Mouse (Mus musculus): Measurements from ENCODE around the gene Abca13. TPM values are rescaled to one million over a fixed set of nuclear protein-coding genes. Genes with fewer than 3 reads are reported as not detected.

Gene Abca13
- total and polyA plus RNA-seq, 3 experiments = under 0.01 to 0.03 (median 0.03) TPM

DNA sequence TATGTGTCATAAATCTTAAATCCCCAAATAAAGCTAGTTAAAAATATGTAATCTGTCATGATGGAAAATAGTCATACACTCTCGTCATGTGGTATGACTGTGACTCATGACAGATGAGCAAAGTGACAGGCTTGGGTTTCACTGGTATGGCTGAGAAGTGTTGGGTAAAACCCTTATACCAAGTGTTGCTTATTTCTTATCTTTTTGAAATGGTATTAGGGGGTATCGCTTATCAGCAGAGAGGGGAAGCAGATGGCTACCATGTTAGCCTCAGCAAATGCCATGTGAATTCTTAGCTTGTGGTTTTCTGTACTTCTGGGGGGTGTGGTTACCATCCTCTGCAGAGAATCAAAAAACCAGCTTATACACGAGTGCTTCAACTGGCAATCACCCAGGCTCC is 124.8 kb downstream of the Abca13 start:
- in situ Hi-C loops (cut with MboI; ENCODE audit: low pct_ligation_motif_present, low pct_unique_long_range_greater_than_20kb, low sequenced_read_pairs) (loop anchor here (25.0 kb wide), 1 partner anchor 1821 kb away; no protein-coding TSS in a partner anchor), dilution Hi-C loops (cut with MboI; ENCODE audit: extremely low pct_ligation_motif_present, extremely low pct_unique_long_range_greater_than_20kb, low sequenced_read_pairs) (no loop called here)
- H3K9ac ChIP-seq (ENCODE audit: insufficient read depth, low read depth) = no peak overlapping the region
- no peak overlapping the region for H3K4me3 ChIP-seq (replicated peaks in 1 of 3; ENCODE audit: low read depth in 2 of 3, low read length in 2 of 3, poor library complexity in 1 of 3)
- H3K4me1 ChIP-seq (ENCODE audit: control insufficient read depth in 1 of 2, insufficient read depth in 2 of 2) = no peaks in the 10 kb centered on the region
- no peak overlapping the region for H3K27ac ChIP-seq (ENCODE audit: insufficient read depth, low read depth)
- H3K36me3 ChIP-seq (replicated peaks in 1 of 2; ENCODE audit: control insufficient read depth in 1 of 2, insufficient read depth in 1 of 2, low read length in 1 of 2) = no peaks in the 10 kb centered on the region
- no peaks in the 10 kb centered on the region for H3K9me3 ChIP-seq (replicated peaks; ENCODE audit: low read length)
- no peaks in the 10 kb centered on the region for H3K79me2 ChIP-seq (replicated peaks; ENCODE audit: control insufficient read depth, extremely low read depth, insufficient read depth, poor library complexity, severe bottlenecking)
- no peak for DNase-seq (ENCODE audit: extremely low read depth)
- no peaks in the 10 kb centered on the region for H3K27me3 ChIP-seq (replicated peaks)
- H3K4me2 ChIP-seq (ENCODE audit: insufficient read depth, low read depth, poor library complexity, severe bottlenecking) = no peak overlapping the region
- no peak for TF ChIP-seq BHLHE40 (IDR thresholded peaks at IDR 0.05; ENCODE audit: low read depth, low read length)
- no peak for TF ChIP-seq PAX5 (IDR thresholded peaks at IDR 0.05; ENCODE audit: low read length)
- no peak for TF ChIP-seq E2F4 (IDR thresholded peaks at IDR 0.05; ENCODE audit: insufficient replicate concordance, low read depth, low read length)
- TF ChIP-seq MAZ (IDR thresholded peaks at IDR 0.05; ENCODE audit: low read depth, low read length) = no peak
- no peak for TF ChIP-seq TCF12 (IDR thresholded peaks at IDR 0.05; ENCODE audit: low read depth, low read length)
- TF ChIP-seq SMC3 (IDR thresholded peaks at IDR 0.05; ENCODE audit: low read depth, low read length) = no peak
- no peak for TF ChIP-seq ZNF384 (IDR thresholded peaks at IDR 0.05; ENCODE audit: low read depth, low read length)
- TF ChIP-seq ZC3H11A (IDR thresholded peaks at IDR 0.05; ENCODE audit: low read depth, low read length) = no peak
- TF ChIP-seq MEF2A (IDR thresholded peaks at IDR 0.05; ENCODE audit: borderline replicate concordance, low read depth, low read length) = no peak
- TF ChIP-seq NRF1 (IDR thresholded peaks at IDR 0.05; ENCODE audit: low read depth, low read length) = no peak
- no peak for TF ChIP-seq KAT2A (IDR thresholded peaks at IDR 0.05; ENCODE audit: insufficient replicate concordance, low read length)
- TF ChIP-seq ELF1 (IDR thresholded peaks at IDR 0.05; ENCODE audit: low read depth, low read length) = no peak
- TF ChIP-seq RAD21 (IDR thresholded peaks at IDR 0.05; ENCODE audit: low read depth, low read length) = no peak
- TF ChIP-seq USF2 (conservative IDR thresholded peaks at IDR 0.05; ENCODE audit: low read depth, low read length) = no peak
- TF ChIP-seq JUND (conservative IDR thresholded peaks at IDR 0.05; ENCODE audit: low read depth, low read length) = no peak
- TF ChIP-seq UBTF (IDR thresholded peaks at IDR 0.05; ENCODE audit: low read depth, low read length) = no peak
- TF ChIP-seq ETS1 (conservative IDR thresholded peaks at IDR 0.05; ENCODE audit: low read depth, low read length) = no peak
- TF ChIP-seq ZKSCAN1 (IDR thresholded peaks at IDR 0.05; ENCODE audit: borderline replicate concordance, low read depth, low read length) = no peak
- TF ChIP-seq ZMIZ1 (IDR thresholded peaks at IDR 0.05; ENCODE audit: low read depth, low read length) = no peak
- no peak for TF ChIP-seq TBP (conservative IDR thresholded peaks at IDR 0.05; ENCODE audit: low read depth, low read length)

Data from CH12.LX (cell line).